Mouse (Mus musculus) kidney, embryonic 14.5 days (tissue): ENCODE measurements around the gene Fign. TPM values are rescaled to one million over a fixed set of nuclear protein-coding genes. Genes with fewer than 3 reads are reported as not detected.

Experiments used
- ATAC-seq: fragments of 200-750 bp; cut with Nextera tagmentation; 2 replicates; pipeline ENCODE4 v1.8.0; 2017; ENCODE audit warnings: moderate number of reproducible peaks, mild to moderate bottlenecking, moderate TSS enrichment, moderate library complexity; ENCODE audit not compliant: low FRiP score, low TSS enrichment
- H3K27ac ChIP-seq: fragments of 300-500 bp; sonication (generic); 2 replicates; pipeline ENCODE4 v1.5.1; 2014; ENCODE audit warnings: low read depth, mild to moderate bottlenecking, low read length, moderate library complexity, mixed read lengths
- H3K27me3 ChIP-seq: fragments of 300-500 bp; sonication (generic); 2 replicates; pipeline ENCODE4 v1.6.1; 2014; ENCODE audit warnings: mild to moderate bottlenecking, low read length; ENCODE audit not compliant: control insufficient read depth, insufficient read depth
- H3K36me3 ChIP-seq: fragments of 300-500 bp; sonication (generic); 2 replicates; pipeline ENCODE4 v1.6.1; 2014; ENCODE audit warnings: low read length, mixed read lengths; ENCODE audit not compliant: control insufficient read depth, insufficient read depth
- H3K4me1 ChIP-seq: fragments of 300-500 bp; sonication (generic); 2 replicates; pipeline ENCODE4 v1.6.1; 2014; ENCODE audit warnings: low read length, mixed read lengths; ENCODE audit not compliant: control insufficient read depth, insufficient read depth
- H3K4me2 ChIP-seq: fragments of 300-500 bp; sonication (generic); replicated peaks from 2 replicates; pipeline ENCODE4 v1.6.1; 2014; ENCODE audit warnings: low read depth, mild to moderate bottlenecking, low read length
- H3K4me3 ChIP-seq: fragments of 300-500 bp; sonication (generic); 2 replicates; pipeline ENCODE4 v1.5.1; 2014; ENCODE audit warnings: mild to moderate bottlenecking, low read length
- H3K9ac ChIP-seq: fragments of 300-500 bp; sonication (generic); 2 replicates; pipeline ENCODE4 v1.6.1; 2014; ENCODE audit warnings: low read depth, mild to moderate bottlenecking, low read length, moderate library complexity
- H3K9me3 ChIP-seq: fragments of 300-500 bp; sonication (generic); 2 replicates; pipeline ENCODE4 v1.6.1; 2016; ENCODE audit warnings: low read length; ENCODE audit not compliant: control insufficient read depth
- WGBS: fragments of 180-500 bp; shearing (Covaris S2); extraction: QIAGEN DNeasy Blood & Tissue Kit; methylation state at CpG from one replicate; pipeline ENCODE4 v1.1.7; 2014; 5-methylcytosine and 5-hydroxymethylcytosine counted together
- polyA plus RNA-seq: library from polyadenylated mRNA; unstranded; fragments of >200 nt; fragmentation: Nextera tagmentation; extraction: Ambion mirVana; gene quantifications from 2 replicates; pipeline ENCODE4 v1.2.1, GENCODE M21; 2014

Fign gene
- 12.3 and 13.1 TPM in 2 replicates for polyA plus RNA-seq

- Histone ChIP-seq H3K27me3 (no peaks in the 10 kb centered on the region), H3K4me3 (peak within 1 kb of the TSS; percentile 72), H3K4me2 (peak within 1 kb of the TSS; percentile 80), H3K9me3 (no peaks in the 10 kb centered on the region), H3K4me1 (peaks cover 5% of the 10 kb centered on the region), H3K9ac (peak within 1 kb of the TSS; percentile 96), H3K27ac (peak within 1 kb of the TSS; percentile 96), H3K36me3 (no peaks in the 10 kb centered on the region)
- under 1% methylated on average over 48 of the region's 85 CpGs for whole genome bisulfite sequencing
- peak; percentile 94 for ATAC-seq
Observed at GRCm38 (mm10) chr2:64097937-64098617, at the start of gene Fign. TSS of gene Fign (minus strand) at chr2:64098038.

GRCm38 (mm10) chr2:64133597-64133996, 35.8 kb upstream of the Fign start:
- 57% methylated on average over 4 of the region's 4 CpGs for WGBS
- H3K4me1 ChIP-seq, result no peaks in the 10 kb centered on the region
- no peaks in the 10 kb centered on the region for H3K9me3 ChIP-seq
- no peak overlapping the region for H3K4me3 ChIP-seq
- no peak overlapping the region for H3K4me2 ChIP-seq
- no peaks in the 10 kb centered on the region for H3K27me3 ChIP-seq
- H3K27ac ChIP-seq, result no peak overlapping the region
- no peak overlapping the region for H3K9ac ChIP-seq
- no peaks in the 10 kb centered on the region for H3K36me3 ChIP-seq
- ATAC-seq, result no peak; the same call in 1 of the 2 replicates

- no peak overlapping the region for H3K4me3 ChIP-seq
- no peak for ATAC-seq
- H3K9me3 ChIP-seq, result no peaks in the 10 kb centered on the region
- H3K36me3 ChIP-seq, result no peaks in the 10 kb centered on the region
- no peak overlapping the region for H3K27ac ChIP-seq
- H3K27me3 ChIP-seq, result no peaks in the 10 kb centered on the region
- 86% methylated on average over 5 of the region's 5 CpGs for WGBS
- no peak overlapping the region for H3K4me2 ChIP-seq
- no peak overlapping the region for H3K9ac ChIP-seq
- H3K4me1 ChIP-seq, result no peaks in the 10 kb centered on the region
Observed at GRCm38 (mm10) chr2:64120495-64120894, 22.7 kb upstream of the Fign start.

- H3K36me3 ChIP-seq, result no peaks in the 10 kb centered on the region
- no peak for ATAC-seq
- H3K9me3 ChIP-seq, result no peaks in the 10 kb centered on the region
- no peak overlapping the region for H3K27ac ChIP-seq
- no peak overlapping the region for H3K4me3 ChIP-seq
- no peaks in the 10 kb centered on the region for H3K27me3 ChIP-seq
- no peaks in the 10 kb centered on the region for H3K4me1 ChIP-seq
- H3K9ac ChIP-seq, result no peak overlapping the region
- no peak overlapping the region for H3K4me2 ChIP-seq
- 77% methylated on average over 7 of the region's 7 CpGs for WGBS
Observed at GRCm38 (mm10) chr2:64116613-64117012, 18.8 kb upstream of the Fign start.

GRCm38 (mm10) chr2:64111133-64111532, 13.3 kb upstream of the Fign start:
- Histone ChIP-seq H3K4me3 (no peak overlapping the region), H3K36me3 (no peaks in the 10 kb centered on the region), H3K9me3 (no peaks in the 10 kb centered on the region), H3K4me1 (no peaks in the 10 kb centered on the region), H3K4me2 (no peak overlapping the region), H3K27ac (no peak overlapping the region), H3K9ac (no peak overlapping the region), H3K27me3 (no peaks in the 10 kb centered on the region)
- WGBS, result 88% methylated on average over 3 of the region's 3 CpGs
- no peak for ATAC-seq

- Histone ChIP-seq H3K4me1 (no peaks in the 10 kb centered on the region), H3K27me3 (no peaks in the 10 kb centered on the region), H3K27ac (no peak overlapping the region), H3K4me2 (no peak overlapping the region), H3K36me3 (no peaks in the 10 kb centered on the region), H3K9ac (no peak overlapping the region), H3K9me3 (no peaks in the 10 kb centered on the region), H3K4me3 (no peak overlapping the region)
- WGBS, result 93% methylated on average over 4 of the region's 4 CpGs
- no peak for ATAC-seq
Observed at GRCm38 (mm10) chr2:64109860-64110259, 12.0 kb upstream of the Fign start.

- ATAC-seq, result no peak
- Histone ChIP-seq H3K9me3 (no peaks in the 10 kb centered on the region), H3K9ac (no peak overlapping the region), H3K27ac (no peak overlapping the region), H3K36me3 (no peaks in the 10 kb centered on the region), H3K4me1 (no peaks in the 10 kb centered on the region), H3K4me3 (no peak overlapping the region), H3K4me2 (no peak overlapping the region), H3K27me3 (no peaks in the 10 kb centered on the region)
- WGBS, result 85% methylated on average over 8 of the region's 8 CpGs
Observed at GRCm38 (mm10) chr2:64108040-64108439, 10.2 kb upstream of the Fign start.

GRCm38 (mm10) chr2:64098618-64099320, 931 bp upstream of the Fign start:
- H3K9ac ChIP-seq, result peak overlapping the region; percentile 96
- no peaks in the 10 kb centered on the region for H3K9me3 ChIP-seq
- peak overlapping the region; percentile 72 for H3K4me3 ChIP-seq
- peak; percentile 86 for ATAC-seq
- H3K27me3 ChIP-seq, result no peaks in the 10 kb centered on the region
- H3K4me1 ChIP-seq, result peaks cover 5% of the 10 kb centered on the region
- no peaks in the 10 kb centered on the region for H3K36me3 ChIP-seq
- H3K4me2 ChIP-seq, result peak overlapping the region; percentile 80
- peak overlapping the region; percentile 96 for H3K27ac ChIP-seq
- under 1% methylated on average over 21 of the region's 21 CpGs for WGBS
